Mouse (Mus musculus): ENCODE measurements around the gene Dtl. TPM values are rescaled to one million over a fixed set of nuclear protein-coding genes. Genes with fewer than 3 reads are reported as not detected.

Gene Dtl
- polyA plus RNA-seq, 1 experiment from 2014 or later = 39.9 TPM

DNA sequence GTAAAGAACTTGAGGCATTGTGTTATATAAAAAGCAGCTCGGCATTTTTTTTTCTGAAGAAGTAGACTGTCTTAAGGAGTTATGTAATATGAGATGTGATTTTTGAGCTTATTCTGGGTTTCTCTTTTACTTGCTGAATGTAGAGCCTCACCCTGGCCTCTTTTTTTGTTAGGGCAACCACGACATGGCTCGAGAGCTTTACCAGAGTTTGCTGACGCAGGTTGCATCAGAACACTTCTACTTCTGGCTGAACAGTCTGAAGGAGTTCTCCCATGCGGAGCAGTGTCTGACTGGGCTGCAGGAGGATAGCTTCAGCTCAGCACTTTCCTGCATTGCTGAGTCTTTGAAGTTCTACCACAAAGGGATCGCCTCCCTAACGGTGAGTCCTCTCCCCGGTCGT, 36.3 kb upstream of the Dtl start:
- H3K4me2 ChIP-seq (ENCODE audit: low read depth, low read length) = no peak overlapping the region
- no peak overlapping the region for H3K9ac ChIP-seq (ENCODE audit: low read length)
- WGBS = 87% methylated on average over 9 of the region's 9 CpGs
- peaks cover 28% of the 10 kb centered on the region for H3K36me3 ChIP-seq (ENCODE audit: control insufficient read depth, insufficient read depth, low read length)
- H3K9me3 ChIP-seq (replicated peaks; ENCODE audit: control insufficient read depth, low read length) = no peaks in the 10 kb centered on the region
- H3K27ac ChIP-seq (ENCODE audit: low read length) = no peak overlapping the region
- ATAC-seq (ENCODE audit: insufficient read depth, low FRiP score) = no peak
- no peaks in the 10 kb centered on the region for H3K4me1 ChIP-seq (ENCODE audit: control insufficient read depth, insufficient read depth, low read length)
- H3K4me3 ChIP-seq (replicated peaks; ENCODE audit: low read length) = no peak overlapping the region
- no peaks in the 10 kb centered on the region for H3K27me3 ChIP-seq (ENCODE audit: control insufficient read depth, insufficient read depth, low read length)

DNA sequence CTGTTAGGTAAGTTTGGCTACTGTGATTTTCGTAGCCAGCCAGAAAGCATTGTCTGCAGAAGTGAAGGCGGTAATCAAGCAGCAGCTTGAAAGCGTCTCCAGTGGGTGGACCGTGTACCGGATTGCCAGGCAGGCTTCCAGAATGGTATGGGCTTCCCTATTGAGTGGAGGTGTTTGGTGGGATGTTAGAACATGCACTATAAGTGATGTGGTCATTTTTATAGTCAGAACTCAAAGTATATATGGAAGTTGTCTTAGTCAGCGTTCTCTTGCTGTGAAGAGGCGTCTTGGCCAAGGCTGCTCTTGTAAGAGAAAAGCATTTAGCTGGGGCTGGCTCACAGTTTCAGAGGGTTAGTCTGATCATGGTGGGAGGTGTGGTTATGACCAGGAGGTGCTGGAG, 35.0 kb upstream of the Dtl start:
- Histone ChIP-seq H3K9me3 (replicated peaks; ENCODE audit: control insufficient read depth, low read length) (no peaks in the 10 kb centered on the region), H3K4me3 (replicated peaks; ENCODE audit: low read length) (no peak overlapping the region), H3K4me2 (ENCODE audit: low read depth, low read length) (no peak overlapping the region), H3K27ac (ENCODE audit: low read length) (no peak overlapping the region), H3K27me3 (ENCODE audit: control insufficient read depth, insufficient read depth, low read length) (no peaks in the 10 kb centered on the region), H3K36me3 (ENCODE audit: control insufficient read depth, insufficient read depth, low read length) (peaks cover 31% of the 10 kb centered on the region), H3K9ac (ENCODE audit: low read length) (no peak overlapping the region), H3K4me1 (ENCODE audit: control insufficient read depth, insufficient read depth, low read length) (no peaks in the 10 kb centered on the region)
- 93% methylated on average over 7 of the region's 7 CpGs for WGBS
- ATAC-seq (ENCODE audit: insufficient read depth, low FRiP score) = no peak

DNA sequence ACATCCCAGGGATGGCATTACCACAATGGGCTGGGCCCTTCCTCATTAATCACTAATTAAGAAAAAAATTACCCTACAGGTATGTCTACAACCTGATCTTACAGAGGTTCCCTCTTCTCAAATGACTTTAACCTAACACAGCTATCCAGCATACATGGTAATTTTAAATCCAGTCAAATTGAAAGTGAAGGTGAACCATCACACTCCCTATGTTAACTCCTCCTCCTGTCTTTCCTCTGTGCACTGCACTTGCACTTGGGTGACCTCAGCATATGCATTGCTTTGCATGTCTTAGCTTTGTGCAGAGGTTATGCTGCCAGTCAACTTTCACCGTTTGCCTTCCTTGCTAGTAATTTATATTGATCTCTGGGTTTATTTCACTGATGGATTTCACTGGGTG, 34.2 kb upstream of the Dtl start:
- Histone ChIP-seq H3K4me1 (ENCODE audit: control insufficient read depth, insufficient read depth, low read length) (no peaks in the 10 kb centered on the region), H3K4me3 (replicated peaks; ENCODE audit: low read length) (no peak overlapping the region), H3K9ac (ENCODE audit: low read length) (no peak overlapping the region), H3K36me3 (ENCODE audit: control insufficient read depth, insufficient read depth, low read length) (peaks cover 26% of the 10 kb centered on the region), H3K27ac (ENCODE audit: low read length) (no peak overlapping the region), H3K9me3 (replicated peaks; ENCODE audit: control insufficient read depth, low read length) (no peaks in the 10 kb centered on the region), H3K4me2 (ENCODE audit: low read depth, low read length) (no peak overlapping the region), H3K27me3 (ENCODE audit: control insufficient read depth, insufficient read depth, low read length) (no peaks in the 10 kb centered on the region)
- WGBS = 92% methylated on average over 1 of the region's 1 CpGs
- no peak for ATAC-seq (ENCODE audit: insufficient read depth, low FRiP score)

DNA sequence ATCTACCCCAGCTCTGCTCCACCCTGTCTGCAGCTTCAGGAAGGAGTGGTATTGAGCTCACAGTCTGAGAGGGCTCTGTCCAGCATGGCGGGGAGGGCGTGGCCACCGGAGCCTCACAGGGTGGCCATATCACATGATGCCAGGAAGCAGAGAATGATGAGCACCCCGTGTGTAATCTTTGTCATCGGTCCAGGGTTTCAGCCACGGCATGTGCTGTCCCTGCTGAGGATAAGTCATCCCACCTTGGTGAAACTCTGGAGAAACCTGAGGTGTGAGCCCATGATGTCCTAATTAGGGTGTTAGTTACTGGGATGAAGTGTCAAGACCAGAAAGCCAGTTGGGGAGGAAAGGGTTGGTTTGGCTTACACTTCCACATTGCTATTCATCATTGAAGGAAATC, 33.7 kb upstream of the Dtl start:
- no peaks in the 10 kb centered on the region for H3K27me3 ChIP-seq (ENCODE audit: control insufficient read depth, insufficient read depth, low read length)
- no peak for ATAC-seq (ENCODE audit: insufficient read depth, low FRiP score)
- no peaks in the 10 kb centered on the region for H3K9me3 ChIP-seq (replicated peaks; ENCODE audit: control insufficient read depth, low read length)
- H3K4me2 ChIP-seq (ENCODE audit: low read depth, low read length) = no peak overlapping the region
- 94% methylated on average over 6 of the region's 6 CpGs for WGBS
- H3K4me3 ChIP-seq (replicated peaks; ENCODE audit: low read length) = no peak overlapping the region
- H3K9ac ChIP-seq (ENCODE audit: low read length) = no peak overlapping the region
- H3K27ac ChIP-seq (ENCODE audit: low read length) = no peak overlapping the region
- H3K4me1 ChIP-seq (ENCODE audit: control insufficient read depth, insufficient read depth, low read length) = no peaks in the 10 kb centered on the region
- H3K36me3 ChIP-seq (ENCODE audit: control insufficient read depth, insufficient read depth, low read length) = peaks cover 26% of the 10 kb centered on the region

DNA sequence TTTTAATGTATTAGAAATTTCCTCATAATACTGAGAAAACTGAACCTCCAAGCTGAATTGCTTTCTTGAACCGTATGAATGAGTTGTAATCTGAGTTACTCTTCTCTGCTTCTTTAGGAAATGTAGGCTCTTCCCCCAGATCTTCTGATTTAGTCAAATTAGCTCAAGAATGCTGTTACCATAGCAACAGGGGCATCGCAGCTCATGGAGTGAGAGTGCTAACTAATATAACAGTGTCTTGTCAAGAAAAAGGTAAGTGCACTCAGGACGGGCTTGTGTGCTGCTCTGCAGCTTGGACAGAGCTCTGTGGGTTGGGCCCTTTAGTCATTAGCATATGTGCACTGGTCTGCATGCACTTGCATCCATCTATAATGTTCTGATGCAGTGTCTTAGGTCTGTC, 29.3 kb upstream of the Dtl start:
- WGBS = 77% methylated on average over 3 of the region's 3 CpGs
- Histone ChIP-seq H3K4me3 (replicated peaks; ENCODE audit: low read length) (no peak overlapping the region), H3K27ac (ENCODE audit: low read length) (no peak overlapping the region), H3K4me2 (ENCODE audit: low read depth, low read length) (no peak overlapping the region), H3K4me1 (ENCODE audit: control insufficient read depth, insufficient read depth, low read length) (no peaks in the 10 kb centered on the region), H3K36me3 (ENCODE audit: control insufficient read depth, insufficient read depth, low read length) (peaks cover 10% of the 10 kb centered on the region; the same call in 1 of the 2 replicates), H3K9me3 (replicated peaks; ENCODE audit: control insufficient read depth, low read length) (no peaks in the 10 kb centered on the region), H3K9ac (ENCODE audit: low read length) (no peak overlapping the region), H3K27me3 (ENCODE audit: control insufficient read depth, insufficient read depth, low read length) (no peaks in the 10 kb centered on the region)
- ATAC-seq (ENCODE audit: insufficient read depth, low FRiP score) = no peak

DNA sequence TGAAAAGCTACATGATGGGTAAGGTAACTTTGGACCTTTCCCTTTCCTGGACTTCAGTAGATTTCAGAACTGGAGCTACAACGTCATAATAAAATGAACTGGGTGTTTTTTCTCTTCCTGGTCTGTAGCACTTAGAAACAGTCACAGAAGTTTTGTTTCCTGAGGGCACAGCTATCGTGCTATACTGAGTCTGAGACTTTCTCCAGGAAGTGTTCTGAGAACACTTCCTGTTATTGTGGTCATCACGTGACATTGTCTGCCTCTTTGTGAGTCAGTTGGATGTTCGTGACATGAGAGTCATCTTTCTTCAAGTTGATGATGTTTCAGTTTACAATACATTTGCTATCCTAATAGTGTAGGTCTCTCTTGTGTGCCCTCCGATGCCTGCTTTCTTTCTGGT, 23.9 kb upstream of the Dtl start:
- Histone ChIP-seq H3K4me3 (replicated peaks; ENCODE audit: low read length) (no peak overlapping the region), H3K27me3 (ENCODE audit: control insufficient read depth, insufficient read depth, low read length) (no peaks in the 10 kb centered on the region), H3K9ac (ENCODE audit: low read length) (no peak overlapping the region), H3K36me3 (ENCODE audit: control insufficient read depth, insufficient read depth, low read length) (no peaks in the 10 kb centered on the region), H3K4me2 (ENCODE audit: low read depth, low read length) (no peak overlapping the region), H3K9me3 (replicated peaks; ENCODE audit: control insufficient read depth, low read length) (no peaks in the 10 kb centered on the region), H3K27ac (ENCODE audit: low read length) (no peak overlapping the region), H3K4me1 (ENCODE audit: control insufficient read depth, insufficient read depth, low read length) (no peaks in the 10 kb centered on the region)
- ATAC-seq (ENCODE audit: insufficient read depth, low FRiP score) = no peak
- 69% methylated on average over 5 of the region's 5 CpGs for WGBS

DNA sequence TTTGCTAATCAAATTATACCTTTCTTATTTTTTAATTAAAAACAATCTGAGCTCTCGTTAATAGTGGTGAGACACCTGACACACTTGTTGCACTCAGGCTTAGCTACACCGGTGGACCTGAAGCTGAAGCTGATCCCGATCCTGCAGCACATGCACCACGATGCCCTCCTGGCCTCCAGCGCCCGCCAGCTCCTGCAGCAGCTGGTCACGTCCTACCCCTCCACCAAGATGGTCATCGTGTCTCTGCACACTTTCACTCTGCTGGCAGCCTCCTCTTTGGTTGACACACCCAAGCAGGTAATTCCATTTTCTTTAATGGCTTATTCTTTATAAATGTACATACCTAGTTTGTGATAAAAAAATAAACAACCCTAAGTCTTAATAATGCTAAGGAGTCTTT, 20.7 kb upstream of the Dtl start:
- Histone ChIP-seq H3K36me3 (ENCODE audit: control insufficient read depth, insufficient read depth, low read length) (no peaks in the 10 kb centered on the region), H3K27me3 (ENCODE audit: control insufficient read depth, insufficient read depth, low read length) (no peaks in the 10 kb centered on the region), H3K9me3 (replicated peaks; ENCODE audit: control insufficient read depth, low read length) (no peaks in the 10 kb centered on the region), H3K4me2 (ENCODE audit: low read depth, low read length) (no peak overlapping the region), H3K4me1 (ENCODE audit: control insufficient read depth, insufficient read depth, low read length) (0 out of 2 replicates have a peak, but pooled peaks cover 2% of the 10 kb centered on the region), H3K27ac (ENCODE audit: low read length) (no peak overlapping the region), H3K9ac (ENCODE audit: low read length) (no peak overlapping the region), H3K4me3 (replicated peaks; ENCODE audit: low read length) (no peak overlapping the region)
- WGBS = 90% methylated on average over 8 of the region's 8 CpGs
- no peak for ATAC-seq (ENCODE audit: insufficient read depth, low FRiP score)

DNA sequence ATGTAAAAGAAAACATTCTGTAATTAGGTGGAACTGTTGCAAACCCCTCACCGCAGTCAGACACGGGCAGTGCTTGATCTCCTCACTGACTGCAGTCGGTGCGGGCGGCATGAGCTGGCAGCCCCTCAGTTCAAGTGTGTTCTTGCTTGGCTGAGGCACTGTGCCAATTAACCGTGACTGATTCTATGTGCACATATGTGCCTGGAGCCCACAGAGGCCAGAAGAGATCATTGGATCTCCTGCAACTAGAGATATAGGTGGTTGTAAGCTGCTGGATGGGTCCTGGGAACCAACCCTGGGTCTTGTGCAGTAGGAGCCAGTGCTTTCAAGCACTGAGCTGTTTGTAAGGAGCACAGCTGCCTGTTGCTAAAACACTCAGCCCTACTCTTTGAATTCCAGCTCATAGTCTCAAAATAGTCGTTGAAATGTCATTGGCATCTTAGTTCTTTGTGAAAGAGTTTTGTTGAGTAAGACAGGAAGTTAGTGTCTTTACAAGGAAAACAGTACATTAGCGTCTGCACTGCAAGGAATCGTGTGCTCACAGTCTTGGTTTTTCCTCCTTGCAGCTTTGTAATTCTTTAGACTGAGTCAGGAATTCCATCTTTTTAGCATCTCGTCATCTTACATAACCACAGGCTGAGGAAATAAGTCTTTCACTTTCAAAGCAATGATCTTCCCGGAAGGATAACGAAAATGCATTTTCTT, 16.8 kb upstream of the Dtl start:
- Histone ChIP-seq H3K36me3 (ENCODE audit: control insufficient read depth, insufficient read depth, low read length) (peaks cover 13% of the 10 kb centered on the region), H3K27ac (ENCODE audit: low read length) (no peak overlapping the region), H3K27me3 (ENCODE audit: control insufficient read depth, insufficient read depth, low read length) (no peaks in the 10 kb centered on the region), H3K4me1 (ENCODE audit: control insufficient read depth, insufficient read depth, low read length) (0 out of 2 replicates have a peak, but pooled peaks cover 2% of the 10 kb centered on the region), H3K4me2 (ENCODE audit: low read depth, low read length) (no peak overlapping the region), H3K9me3 (replicated peaks; ENCODE audit: control insufficient read depth, low read length) (no peaks in the 10 kb centered on the region), H3K4me3 (replicated peaks; ENCODE audit: low read length) (no peak overlapping the region), H3K9ac (ENCODE audit: low read length) (no peak overlapping the region)
- 87% methylated on average over 12 of the region's 12 CpGs for WGBS
- ATAC-seq (ENCODE audit: insufficient read depth, low FRiP score) = no peak

DNA sequence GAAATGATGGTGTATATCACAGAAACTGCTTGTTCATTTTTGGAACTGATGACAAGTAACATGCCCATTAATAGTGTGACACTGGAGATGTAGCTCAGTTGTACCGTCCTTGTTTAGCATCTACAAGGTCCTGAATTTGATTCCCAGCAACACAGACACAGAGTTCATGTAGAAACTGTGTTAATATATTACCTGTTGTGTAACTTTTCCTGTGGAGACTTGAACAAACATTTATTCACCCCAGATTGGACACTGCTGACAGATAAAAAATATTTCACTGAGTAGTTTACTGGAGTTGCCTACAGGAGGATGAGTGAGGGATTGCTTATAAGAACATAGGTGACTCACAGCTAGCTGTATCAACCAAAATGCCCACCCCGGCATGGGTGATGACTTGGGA, 13.4 kb upstream of the Dtl start:
- Histone ChIP-seq H3K4me1 (ENCODE audit: control insufficient read depth, insufficient read depth, low read length) (0 out of 2 replicates have a peak, but pooled peaks cover 2% of the 10 kb centered on the region), H3K4me2 (ENCODE audit: low read depth, low read length) (no peak overlapping the region), H3K27me3 (ENCODE audit: control insufficient read depth, insufficient read depth, low read length) (no peaks in the 10 kb centered on the region), H3K9ac (ENCODE audit: low read length) (no peak overlapping the region), H3K4me3 (replicated peaks; ENCODE audit: low read length) (no peak overlapping the region), H3K27ac (ENCODE audit: low read length) (no peak overlapping the region), H3K9me3 (replicated peaks; ENCODE audit: control insufficient read depth, low read length) (no peaks in the 10 kb centered on the region), H3K36me3 (ENCODE audit: control insufficient read depth, insufficient read depth, low read length) (peaks cover 24% of the 10 kb centered on the region)
- ATAC-seq (ENCODE audit: insufficient read depth, low FRiP score) = no peak
- 95% methylated on average over 2 of the region's 2 CpGs for WGBS
